Mouse (Mus musculus) frontal cortex, postnatal 36 days (tissue): ENCODE results near the gene Hmg20b.

Experiments used
- DNase-seq, 2 experiments: peaks; one replicate each; pipeline ENCODE4 v3.0.0; 2022; ENCODE audit warnings: low spot score in 2 of 2

Gene Hmg20b

GRCm38 (mm10) chr10:81305663-81306062 is 44.6 kb downstream of the Hmg20b start:
- no peak for DNase-seq

- peak in 1 of 2 experiments; percentile 55 for DNase-seq
These were observed 45.6 kb downstream of the Hmg20b start for GRCm38 (mm10) chr10:81304597-81305238.

- no peak for DNase-seq
These were observed 46.5 kb downstream of the Hmg20b start for GRCm38 (mm10) chr10:81303761-81304160.

GRCm38 (mm10) chr10:81303258-81303657 is 47.0 kb downstream of the Hmg20b start:
- DNase-seq: peak in 1 of 2 experiments; percentile 18

- DNase-seq: peak; percentile 75 to 82
These were observed 47.5 kb downstream of the Hmg20b start for GRCm38 (mm10) chr10:81302781-81303218.

- no peak for DNase-seq
These were observed 48.0 kb downstream of the Hmg20b start for GRCm38 (mm10) chr10:81302288-81302687.

GRCm38 (mm10) chr10:81301321-81301720 is 49.0 kb downstream of the Hmg20b start:
- no peak for DNase-seq

- no peak for DNase-seq
These were observed 49.9 kb downstream of the Hmg20b start for GRCm38 (mm10) chr10:81300352-81300907.

- no peak for DNase-seq
These were observed 50.5 kb downstream of the Hmg20b start for GRCm38 (mm10) chr10:81299585-81300351.

GRCm38 (mm10) chr10:81298369-81299100 is 51.7 kb downstream of the Hmg20b start:
- peak; percentile 68 for DNase-seq

GRCm38 (mm10) chr10:81297845-81298244 is 52.4 kb downstream of the Hmg20b start:
- DNase-seq: no peak

- DNase-seq: no peak
These were observed 53.0 kb downstream of the Hmg20b start for GRCm38 (mm10) chr10:81297246-81297645.
